Mouse (Mus musculus) small intestine, adult 2 months (tissue): Measurements from ENCODE around the gene Ajap1. TPM values are rescaled to one million over a fixed set of nuclear protein-coding genes. Genes with fewer than 3 reads are reported as not detected.

Source experiments
- H3K27ac ChIP-seq: fragments of 200-500 bp; 2 replicates; pipeline ENCODE4 v1.5.1; 2012; ENCODE audit warnings: low read depth, low read length, control low read depth, inconsistent platforms; ENCODE audit not compliant: insufficient read depth
- H3K27me3 ChIP-seq: fragments of 200-500 bp; 2 replicates; pipeline ENCODE4 v1.6.1; 2012; ENCODE audit warnings: mild to moderate bottlenecking, moderate library complexity, low read length, inconsistent platforms; ENCODE audit not compliant: control insufficient read depth, insufficient read depth
- H3K36me3 ChIP-seq: fragments of 200-500 bp; 2 replicates; pipeline ENCODE4 v1.6.1; 2012; ENCODE audit warnings: mild to moderate bottlenecking, low read length, control low read depth, inconsistent platforms; ENCODE audit not compliant: control insufficient read depth, insufficient read depth
- H3K4me1 ChIP-seq: fragments of 200-500 bp; 2 replicates; pipeline ENCODE4 v1.6.1; 2012; ENCODE audit warnings: low read length, inconsistent platforms, mixed read lengths; ENCODE audit not compliant: control insufficient read depth, insufficient read depth, insufficient read length
- H3K4me3 ChIP-seq: fragments of 200-500 bp; 2 replicates; pipeline ENCODE4 v1.5.1; 2012; ENCODE audit warnings: low read depth, mild to moderate bottlenecking, control low read depth, inconsistent platforms, low read length, moderate library complexity
- CTCF ChIP-seq: fragments of 200-500 bp; IDR thresholded peaks from 2 replicates; pipeline ENCODE4 v1.5.1; 2012; ENCODE audit warnings: low read depth, mild to moderate bottlenecking, control low read depth, inconsistent platforms, low read length, moderate library complexity, mixed read lengths; ENCODE audit not compliant: insufficient replicate concordance, insufficient read length; ENCODE audit errors: extremely low read depth
- POLR2A ChIP-seq: fragments of 200-500 bp; IDR thresholded peaks from 2 replicates; pipeline ENCODE4 v1.6.1; 2012; ENCODE audit warnings: low read depth, mild to moderate bottlenecking, control low read depth, inconsistent platforms, low read length, moderate library complexity
- WGBS: fragments of 180-500 bp; shearing (Covaris S2); methylation state at CpG from one replicate; pipeline ENCODE4 v1.1.7; 2018; 5-methylcytosine and 5-hydroxymethylcytosine counted together
- polyA plus RNA-seq: library from polyadenylated mRNA; depleted of rRNA; stranded (reverse); fragments of >200 nt; gene quantifications from 2 replicates; pipeline ENCODE4 v1.2.3, GENCODE M21; 2012

The Ajap1 gene
- polyA plus RNA-seq, 1 experiment, result 0.08 TPM

- H3K27ac ChIP-seq, result no peak overlapping the region
- WGBS, result 78% methylated on average over 7 of the region's 7 CpGs
- no peaks in the 10 kb centered on the region for H3K27me3 ChIP-seq
- TF ChIP-seq CTCF, result no peak
- TF ChIP-seq POLR2A, result no peak
- no peaks in the 10 kb centered on the region for H3K36me3 ChIP-seq
- no peaks in the 10 kb centered on the region for H3K4me1 ChIP-seq
- no peak overlapping the region for H3K4me3 ChIP-seq
These were observed 29.1 kb downstream of the Ajap1 start for GRCm38 (mm10) chr4:153453496-153453895.

GRCm38 (mm10) chr4:153451516-153451915 is 31.1 kb downstream of the Ajap1 start:
- 85% methylated on average over 8 of the region's 8 CpGs for WGBS
- Histone ChIP-seq H3K4me3 (no peak overlapping the region), H3K4me1 (no peaks in the 10 kb centered on the region), H3K27ac (no peak overlapping the region), H3K27me3 (no peaks in the 10 kb centered on the region), H3K36me3 (no peaks in the 10 kb centered on the region)
- no peak for TF ChIP-seq CTCF
- no peak for TF ChIP-seq POLR2A

- no peak for TF ChIP-seq POLR2A
- TF ChIP-seq CTCF, result no peak
- no peak overlapping the region for H3K4me3 ChIP-seq
- no peaks in the 10 kb centered on the region for H3K4me1 ChIP-seq
- no peaks in the 10 kb centered on the region for H3K27me3 ChIP-seq
- no peak overlapping the region for H3K27ac ChIP-seq
- WGBS, result 82% methylated on average over 10 of the region's 10 CpGs
- H3K36me3 ChIP-seq, result no peaks in the 10 kb centered on the region
These were observed 40.1 kb downstream of the Ajap1 start for GRCm38 (mm10) chr4:153442522-153442921.

- no peaks in the 10 kb centered on the region for H3K36me3 ChIP-seq
- WGBS, result 80% methylated on average over 11 of the region's 11 CpGs
- TF ChIP-seq POLR2A (no peak), CTCF (no peak)
- H3K27me3 ChIP-seq, result no peaks in the 10 kb centered on the region
- H3K4me3 ChIP-seq, result no peak overlapping the region
- H3K27ac ChIP-seq, result no peak overlapping the region
- H3K4me1 ChIP-seq, result no peaks in the 10 kb centered on the region
These were observed 42.7 kb downstream of the Ajap1 start for GRCm38 (mm10) chr4:153439868-153440267.

GRCm38 (mm10) chr4:153439031-153439430 is 43.6 kb downstream of the Ajap1 start:
- H3K36me3 ChIP-seq, result no peaks in the 10 kb centered on the region
- no peaks in the 10 kb centered on the region for H3K27me3 ChIP-seq
- H3K27ac ChIP-seq, result no peak overlapping the region
- H3K4me3 ChIP-seq, result no peak overlapping the region
- no peaks in the 10 kb centered on the region for H3K4me1 ChIP-seq
- WGBS, result 69% methylated on average over 12 of the region's 12 CpGs
- TF ChIP-seq CTCF (no peak), POLR2A (no peak)

- no peak overlapping the region for H3K27ac ChIP-seq
These were observed 45.4 kb downstream of the Ajap1 start for GRCm38 (mm10) chr4:153437196-153437595.

GRCm38 (mm10) chr4:153435917-153436316 is 46.7 kb downstream of the Ajap1 start:
- Histone ChIP-seq H3K4me1 (no peaks in the 10 kb centered on the region), H3K4me3 (no peak overlapping the region), H3K36me3 (no peaks in the 10 kb centered on the region), H3K27ac (no peak overlapping the region), H3K27me3 (no peaks in the 10 kb centered on the region)
- TF ChIP-seq CTCF (no peak), POLR2A (no peak)
- WGBS, result 71% methylated on average over 5 of the region's 5 CpGs

More at GRCm38 (mm10) chr4:153437196-153437595, 45.4 kb downstream of the Ajap1 start:
- 80% methylated on average over 9 of the region's 9 CpGs for WGBS
- TF ChIP-seq POLR2A (no peak), CTCF (no peak)
- Histone ChIP-seq H3K4me1 (no peaks in the 10 kb centered on the region), H3K4me3 (no peak overlapping the region), H3K27me3 (no peaks in the 10 kb centered on the region), H3K36me3 (no peaks in the 10 kb centered on the region)

- Histone ChIP-seq H3K27me3 (no peaks in the 10 kb centered on the region), H3K27ac (no peak overlapping the region), H3K36me3 (no peaks in the 10 kb centered on the region), H3K4me1 (no peaks in the 10 kb centered on the region), H3K4me3 (no peak overlapping the region)
- TF ChIP-seq CTCF, result no peak
- TF ChIP-seq POLR2A, result no peak
- WGBS, result 85% methylated on average over 2 of the region's 2 CpGs
These were observed 52.6 kb downstream of the Ajap1 start for GRCm38 (mm10) chr4:153429971-153430370.
